Mouse (Mus musculus): ENCODE data around the gene Sf3b1. TPM values are rescaled to one million over a fixed set of nuclear protein-coding genes. Genes with fewer than 3 reads are reported as not detected.
"Not testable (repeated sequence)": the region's sequence is repeated elsewhere in the genome, so short reads cannot be mapped to it uniquely, and the experiment has no call there.

Sf3b1 gene
- 10 to 100 TPM; 70.2 to 89.8 TPM for total RNA-seq (2021)
- long read RNA-seq, experiment 1, full-length matches to known transcripts: 84 of 112 reads
- long read RNA-seq, experiment 1, partial matches to known transcripts: 12 of 112 reads
- long read RNA-seq, experiment 1, other reads (novel, unspliced or antisense): 16 of 112 reads
- long read RNA-seq, experiment 2, full-length matches to known transcripts: 61 of 85 reads
- long read RNA-seq, experiment 2, partial matches to known transcripts: 14 of 85 reads
- long read RNA-seq, experiment 2, other reads (novel, unspliced or antisense): 10 of 85 reads

DNA sequence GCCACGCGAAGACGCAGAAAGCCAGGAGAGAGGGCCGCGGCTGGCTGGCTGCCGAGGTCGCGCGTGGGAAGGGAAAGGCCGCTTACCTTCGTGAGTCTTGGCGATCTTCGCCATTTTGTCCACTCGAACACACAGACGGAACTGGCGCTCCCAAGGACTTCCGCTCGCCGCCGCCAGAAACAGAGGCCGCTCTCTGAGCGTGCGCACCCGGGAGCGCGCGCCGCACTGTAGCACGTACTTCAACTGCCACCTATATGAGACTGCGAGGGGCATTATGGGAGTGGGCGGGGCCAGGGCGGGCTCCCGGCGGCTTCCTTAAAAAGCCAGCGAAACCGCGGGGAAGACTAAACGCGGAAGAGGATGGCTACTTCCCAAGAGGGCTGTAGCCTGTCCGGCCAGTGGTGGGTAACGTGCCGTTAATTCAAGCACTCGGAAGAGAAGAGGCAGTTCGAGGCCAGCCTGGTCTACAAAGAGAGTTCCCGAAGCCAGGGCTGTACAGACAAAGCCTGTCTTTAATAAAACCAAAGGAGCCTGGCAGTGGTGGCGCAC, at the start of gene Sf3b1:
Gene Sf3b1 (minus strand): TSS at position 229 of the 549 bp plus-strand sequence.
- peak; percentile 92 for DNase-seq

- no peak for DNase-seq
These were observed 49.1 kb upstream of the Sf3b1 start for GRCm38 (mm10) chr1:55076395-55076743.

DNA sequence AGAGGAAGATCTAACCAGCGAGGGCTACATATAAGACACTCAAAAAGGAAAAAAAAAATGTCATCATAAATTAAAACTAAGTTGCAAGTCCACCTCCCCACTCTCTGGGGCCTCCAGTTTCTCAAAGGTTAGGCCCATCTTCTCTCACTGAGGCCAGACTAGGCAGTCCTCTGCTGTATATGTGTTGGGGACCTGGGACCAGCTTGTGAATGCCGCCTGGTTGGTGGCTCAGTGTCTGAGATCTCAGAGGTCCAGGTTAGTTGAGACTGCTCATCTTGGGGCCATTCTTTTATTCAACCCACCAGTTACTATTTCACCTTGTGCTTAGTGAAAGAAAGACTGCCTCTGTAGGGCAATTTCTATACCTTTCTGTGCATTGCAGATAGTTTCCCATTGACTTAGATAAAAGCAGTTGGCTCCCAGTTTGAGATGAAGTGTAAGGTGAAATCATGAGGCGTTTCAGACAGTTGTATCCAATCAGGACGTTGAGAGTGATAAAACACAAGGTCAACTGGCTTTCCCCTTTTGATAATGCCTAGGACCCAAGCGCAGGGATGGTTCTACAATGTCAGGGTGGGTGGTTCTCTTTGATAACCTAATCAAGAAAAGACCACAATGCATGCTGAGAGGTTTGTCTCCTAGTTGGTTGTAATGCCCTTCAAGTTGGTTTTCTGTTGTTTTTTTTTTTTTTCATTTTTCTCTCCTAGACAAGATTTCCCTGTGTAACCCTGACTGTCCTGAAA, 48.5 kb upstream of the Sf3b1 start:
- no peak for DNase-seq

- no peak for DNase-seq
These were observed 47.5 kb upstream of the Sf3b1 start for GRCm38 (mm10) chr1:55074757-55075156.

GRCm38 (mm10) chr1:55072328-55072727, 45.0 kb upstream of the Sf3b1 start:
- not testable (repeated sequence) for DNase-seq

- no peak for DNase-seq
These were observed 34.5 kb upstream of the Sf3b1 start for GRCm38 (mm10) chr1:55061772-55062171.

DNA sequence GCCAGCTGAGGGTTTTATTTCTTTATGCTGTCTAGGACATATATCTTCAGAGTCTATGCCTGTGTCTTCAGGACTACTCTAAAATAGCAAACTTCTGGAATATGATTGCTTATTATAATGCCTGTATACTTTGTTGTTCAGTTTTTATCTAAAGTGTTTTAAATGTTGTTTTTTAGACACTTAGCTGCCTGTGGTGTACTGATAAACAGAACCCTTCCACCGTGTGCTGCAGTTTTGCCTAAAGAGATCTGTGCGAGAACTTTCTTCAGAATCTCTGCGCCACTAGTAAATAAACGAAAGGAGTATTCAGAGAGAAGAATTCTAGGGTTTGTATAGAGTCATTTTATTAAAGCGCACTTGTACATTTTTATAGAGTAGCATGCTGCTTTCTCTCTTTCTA, 33.8 kb upstream of the Sf3b1 start:
- no peak for DNase-seq

DNA sequence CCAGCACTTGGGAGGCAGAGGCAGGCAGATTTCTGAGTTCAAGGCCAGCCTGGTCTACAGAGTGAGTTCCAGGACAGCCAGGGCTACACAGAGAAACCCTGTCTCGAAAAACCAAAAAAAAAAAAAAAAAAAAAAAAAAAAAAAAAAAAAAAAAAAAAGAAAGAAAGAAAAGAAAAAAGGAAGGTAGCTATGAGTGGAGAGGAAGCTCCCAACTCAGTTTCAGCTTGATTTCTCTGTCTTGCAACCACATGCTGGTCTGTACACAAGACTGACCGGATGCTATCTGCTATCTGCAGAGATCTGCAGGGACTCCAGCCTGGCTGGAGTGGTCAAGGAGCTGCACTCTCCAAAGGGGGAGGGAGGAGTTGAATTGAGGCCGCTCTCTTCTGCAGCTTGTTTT, 31.1 kb upstream of the Sf3b1 start:
- not testable (repeated sequence) for DNase-seq

DNA sequence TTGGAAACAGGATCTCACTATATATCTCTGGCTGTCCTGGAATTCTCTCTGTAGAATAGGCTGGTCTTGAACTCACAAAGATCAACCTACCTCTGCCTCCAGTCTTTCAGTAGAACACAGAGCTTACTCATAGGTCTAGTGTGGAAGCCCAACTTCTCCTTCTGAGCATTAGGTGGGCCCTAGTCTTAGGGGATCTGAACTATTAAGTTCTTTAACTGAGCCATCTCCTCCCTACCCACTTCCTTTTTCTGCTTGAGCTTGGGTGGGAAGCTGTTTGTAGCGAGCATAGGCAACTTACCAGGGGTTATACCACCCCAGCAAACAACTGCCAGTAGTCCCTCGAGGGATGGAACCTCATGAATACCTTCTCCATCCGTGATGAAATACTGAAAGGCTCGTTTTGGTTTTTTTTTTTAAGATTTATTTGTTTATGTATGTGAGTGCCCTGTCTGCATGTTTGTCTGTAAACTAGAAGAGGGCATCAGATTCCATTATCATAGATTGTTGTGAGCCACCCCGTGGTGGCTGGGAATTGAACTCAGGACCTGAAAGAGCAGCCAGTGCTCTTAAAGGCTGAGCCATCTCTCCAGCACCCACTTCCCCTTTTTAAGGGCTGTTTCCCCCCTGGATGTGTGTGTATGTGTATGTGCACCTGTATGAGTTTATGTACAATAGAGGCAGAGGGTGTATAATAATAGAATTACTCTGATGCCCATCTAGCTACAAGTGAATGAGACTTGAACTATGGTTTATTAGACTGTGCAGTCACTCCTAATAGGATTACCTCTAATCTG, 28.2 kb upstream of the Sf3b1 start:
- DNase-seq: no peak

DNA sequence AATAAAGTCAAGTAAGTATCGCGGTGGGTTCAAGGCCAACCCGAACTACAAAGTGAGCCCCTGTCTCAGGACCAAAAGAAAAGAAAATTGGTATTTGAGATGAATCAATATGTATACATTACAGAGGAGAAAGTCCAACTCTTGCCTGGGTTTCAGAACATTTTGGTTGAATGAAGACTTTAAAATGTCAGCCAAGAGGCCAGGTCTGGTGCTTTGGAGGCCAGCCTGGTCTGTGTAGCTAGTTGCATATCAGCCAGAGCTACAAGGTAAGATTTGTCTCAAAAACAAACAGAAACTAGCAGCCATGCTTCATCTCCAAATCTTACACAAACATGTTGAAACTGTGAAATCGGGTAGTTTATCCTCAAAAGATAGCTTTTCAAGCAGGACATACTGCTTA, 26.3 kb upstream of the Sf3b1 start:
- DNase-seq: no peak

DNA sequence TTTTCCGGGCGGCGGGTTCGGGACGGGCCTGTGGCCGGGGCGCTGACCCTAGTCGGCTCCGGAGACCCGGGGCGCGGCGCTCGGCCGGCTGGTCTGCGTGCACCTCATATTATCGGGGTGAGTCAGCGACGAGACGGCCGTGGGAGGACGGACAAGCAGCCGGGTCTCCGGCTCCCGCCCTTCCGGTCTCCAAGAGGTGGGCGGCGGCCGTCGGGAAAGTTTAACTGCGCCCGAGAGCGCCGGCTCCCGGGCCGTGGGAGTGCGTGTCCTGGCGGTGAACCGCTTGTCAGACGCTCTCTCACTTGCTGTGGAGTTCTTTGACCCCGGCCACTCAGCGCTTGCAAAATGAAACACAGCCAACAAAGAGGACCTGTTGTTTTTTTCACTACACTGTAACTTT, 25.7 kb upstream of the Sf3b1 start:
- DNase-seq: peak; percentile 73

- peak; percentile 96 for DNase-seq
These were observed 25.2 kb upstream of the Sf3b1 start, which contains the start of gene Coq10b for GRCm38 (mm10) chr1:55052355-55052953. TSS of gene Coq10b (plus strand) at chr1:55052770.

- no peak for DNase-seq
These were observed 24.4 kb upstream of the Sf3b1 start for GRCm38 (mm10) chr1:55051671-55052070.

DNA sequence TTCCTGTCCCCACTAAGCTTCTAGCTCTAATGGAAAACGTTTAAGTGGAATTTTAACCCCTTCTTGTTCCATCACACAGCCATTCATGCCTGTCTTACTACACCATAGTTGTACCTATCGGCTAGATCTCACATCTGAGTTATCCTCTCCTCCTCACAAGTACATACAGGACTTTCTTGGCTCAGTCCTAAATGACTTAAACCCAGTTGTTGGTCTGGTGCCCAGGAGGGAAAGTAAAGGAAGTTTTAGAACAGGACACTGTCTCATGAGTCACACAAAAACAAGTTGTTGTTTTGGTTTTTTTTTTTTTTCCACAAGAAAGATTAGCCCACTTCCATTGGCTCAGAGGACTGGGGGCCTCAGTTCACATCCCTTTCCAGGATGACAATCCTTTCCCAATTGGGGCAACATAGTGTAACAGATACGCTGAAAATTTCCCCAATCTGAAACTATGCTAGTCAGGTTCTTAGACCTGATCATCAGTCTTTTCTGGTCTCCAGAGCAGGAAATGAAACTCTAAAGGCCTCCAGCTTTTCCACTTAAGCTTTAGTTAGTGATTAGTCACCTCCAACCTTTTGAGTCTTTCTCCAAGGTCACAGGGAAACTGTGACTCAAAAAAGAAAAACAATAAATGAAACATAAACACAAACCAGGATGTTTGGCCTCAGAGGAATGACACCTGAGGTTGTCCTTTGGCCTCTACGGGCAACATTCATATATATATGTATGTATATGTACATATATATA, 21.7 kb upstream of the Sf3b1 start:
- no peak for DNase-seq

- DNase-seq: no peak
These were observed 15.9 kb upstream of the Sf3b1 start for GRCm38 (mm10) chr1:55043164-55043563.

DNA sequence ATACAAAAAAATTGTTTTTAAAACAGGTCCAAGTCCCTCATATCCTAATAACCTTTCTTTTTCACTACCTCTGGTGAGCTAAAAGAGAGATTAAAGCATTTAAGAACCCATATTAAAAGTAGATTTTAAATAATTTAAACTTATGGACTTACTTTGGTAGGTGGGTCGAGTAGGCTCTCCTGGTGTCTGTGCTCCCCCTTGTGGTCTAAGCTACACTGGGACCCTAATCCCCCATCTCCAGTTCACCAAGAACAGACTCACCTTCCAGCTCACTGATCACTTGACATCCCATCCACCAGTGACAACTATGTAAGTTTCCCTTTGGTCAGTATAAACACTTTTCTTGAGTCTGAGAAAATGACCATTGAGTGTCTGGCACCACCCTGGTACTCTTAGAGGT, 15.0 kb upstream of the Sf3b1 start:
- DNase-seq: no peak

DNA sequence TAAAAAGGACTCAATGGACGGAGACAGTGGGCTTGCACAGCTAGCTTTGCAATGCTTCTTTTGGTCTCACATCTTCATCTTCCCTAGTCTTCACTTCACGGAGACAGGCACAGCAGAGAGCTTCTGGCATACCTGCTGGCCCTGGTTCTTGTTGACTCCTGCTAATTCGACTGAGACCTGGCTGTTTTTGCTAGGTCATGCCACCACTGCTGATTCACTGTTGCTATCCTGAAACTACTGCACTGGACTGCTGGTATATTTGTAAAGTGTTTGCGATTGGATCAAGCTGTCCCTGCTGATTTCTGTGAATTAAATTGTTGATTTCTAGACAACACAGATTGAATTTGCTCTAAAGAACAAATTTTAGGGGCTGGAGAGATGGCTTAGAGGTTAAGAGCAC, 14.4 kb upstream of the Sf3b1 start:
- DNase-seq: no peak

DNA sequence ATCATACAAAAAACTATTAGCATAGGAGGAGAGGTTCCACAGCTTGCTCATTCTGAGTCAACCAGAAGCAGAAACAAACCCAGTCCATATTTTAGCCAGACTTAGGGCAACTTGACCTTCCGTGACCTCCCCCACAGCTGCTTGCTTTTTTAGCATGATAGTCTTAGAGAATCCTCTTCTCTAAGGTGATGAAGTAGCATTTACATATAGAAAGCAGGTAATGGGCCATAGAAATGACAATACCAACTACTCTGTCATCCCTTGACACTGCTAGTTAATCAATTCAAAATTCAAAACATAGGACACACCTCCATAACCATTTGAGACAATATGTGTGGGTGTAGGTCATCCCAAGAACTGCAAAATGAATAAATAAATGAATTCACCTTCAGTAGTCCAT, 12.7 kb upstream of the Sf3b1 start:
- DNase-seq: no peak

DNA sequence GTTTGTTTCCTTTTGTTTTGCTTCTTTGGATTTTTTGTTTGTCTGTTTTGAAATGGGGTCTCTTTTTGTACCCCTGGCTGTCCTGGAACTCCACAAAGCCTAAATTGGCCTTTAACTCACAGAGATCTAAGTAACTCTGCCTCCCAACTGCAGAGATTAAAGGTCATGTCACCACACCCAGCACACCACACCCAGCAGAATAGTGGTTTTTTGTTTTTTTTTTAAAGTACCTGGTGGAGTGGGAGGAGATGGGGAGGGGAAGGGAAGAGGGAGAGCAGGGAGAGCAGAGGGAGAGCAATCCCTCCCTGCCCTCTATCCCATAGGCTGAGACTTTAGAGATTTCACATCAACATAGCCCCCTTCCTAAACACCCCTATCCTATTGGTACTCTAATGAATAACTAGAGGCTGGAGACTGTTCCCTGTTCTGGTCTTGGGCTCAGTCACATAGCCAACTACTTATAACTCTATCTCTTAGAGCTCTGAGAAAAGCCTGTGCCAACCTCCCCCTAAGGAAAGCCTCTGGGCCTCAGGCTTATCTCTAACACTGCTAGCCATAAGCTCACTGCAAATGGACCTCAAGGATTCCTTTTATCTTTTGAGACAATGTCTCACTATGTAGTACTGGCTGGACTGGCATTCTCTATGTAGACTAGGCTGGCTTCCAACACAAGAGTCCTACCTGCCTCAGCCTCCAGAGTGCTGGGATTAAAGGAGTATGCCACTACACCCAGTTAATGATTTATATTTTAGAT, 3.9 kb upstream of the Sf3b1 start:
- no peak for DNase-seq

- DNase-seq: no peak
These were observed 2.2 kb upstream of the Sf3b1 start for GRCm38 (mm10) chr1:55029446-55029845.
